Mouse (Mus musculus): ENCODE data around the gene Gm21885. TPM values are rescaled to one million over a fixed set of nuclear protein-coding genes. Genes with fewer than 3 reads are reported as not detected.
"Not testable (repeated sequence)": the region's sequence is repeated elsewhere in the genome, so short reads cannot be mapped to it uniquely, and the experiment has no call there.

Gm21885 gene
- polyA plus RNA-seq, 1 experiment from 2014 or later = 0.34 TPM

DNA sequence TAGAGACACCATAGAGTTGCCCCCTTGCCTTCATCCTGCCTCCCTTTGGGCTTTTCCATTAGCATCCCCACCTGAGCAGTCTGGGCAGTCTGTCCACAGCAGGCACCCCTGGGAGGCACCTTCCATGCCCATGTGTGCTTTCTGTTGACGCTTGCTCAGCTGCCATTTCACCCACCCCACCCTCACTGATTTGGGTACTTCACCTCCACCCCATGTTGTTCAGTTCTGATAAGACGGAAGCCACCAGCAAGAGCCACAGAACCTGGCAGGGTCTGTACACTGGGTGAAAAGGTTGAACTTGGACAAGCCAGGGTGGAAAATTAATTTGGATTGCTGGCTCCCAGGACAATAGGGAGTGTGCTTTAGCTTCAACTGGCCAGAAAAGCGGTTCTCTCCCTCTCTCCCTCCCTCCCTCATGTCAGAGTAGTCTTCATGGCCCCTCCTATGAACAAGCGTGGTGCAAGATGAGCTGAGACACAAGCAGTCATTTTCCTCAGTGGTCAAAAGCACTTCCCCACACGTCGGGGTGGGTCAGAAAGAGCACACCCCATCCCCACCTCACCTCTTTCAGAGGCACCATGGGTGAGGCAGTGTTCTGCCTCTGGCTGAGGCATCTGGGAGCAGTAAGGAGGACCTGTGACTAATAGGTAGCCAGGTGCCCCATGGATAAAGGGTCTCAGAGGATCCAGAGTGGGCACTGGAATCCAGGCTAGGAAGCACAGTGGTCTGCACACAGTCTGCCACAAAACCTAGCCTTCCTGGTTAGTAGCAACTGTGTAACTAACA is 19.9 kb upstream of the Gm21885 start:
- Histone ChIP-seq H3K4me1 (ENCODE audit: control insufficient read depth, insufficient read depth, low read length) (no peaks in the 10 kb centered on the region; the same call in 1 of the 2 replicates), H3K4me3 (ENCODE audit: low read depth, low read length) (no peak overlapping the region), H3K9me3 (ENCODE audit: control insufficient read depth, low read length) (no peaks in the 10 kb centered on the region), H3K27me3 (ENCODE audit: control insufficient read depth, insufficient read depth, low read length) (no peaks in the 10 kb centered on the region), H3K27ac (ENCODE audit: low read depth, low read length) (no peak overlapping the region), H3K4me2 (no peak overlapping the region), H3K9ac (ENCODE audit: low read length) (no peak overlapping the region), H3K36me3 (ENCODE audit: control insufficient read depth, insufficient read depth, low read length) (no peaks in the 10 kb centered on the region)
- ATAC-seq (ENCODE audit: low FRiP score) (no peak), DNase-seq (ENCODE audit: low spot score, missing footprints) (no peak)
- 74% methylated on average over 6 of the region's 6 CpGs for WGBS

DNA sequence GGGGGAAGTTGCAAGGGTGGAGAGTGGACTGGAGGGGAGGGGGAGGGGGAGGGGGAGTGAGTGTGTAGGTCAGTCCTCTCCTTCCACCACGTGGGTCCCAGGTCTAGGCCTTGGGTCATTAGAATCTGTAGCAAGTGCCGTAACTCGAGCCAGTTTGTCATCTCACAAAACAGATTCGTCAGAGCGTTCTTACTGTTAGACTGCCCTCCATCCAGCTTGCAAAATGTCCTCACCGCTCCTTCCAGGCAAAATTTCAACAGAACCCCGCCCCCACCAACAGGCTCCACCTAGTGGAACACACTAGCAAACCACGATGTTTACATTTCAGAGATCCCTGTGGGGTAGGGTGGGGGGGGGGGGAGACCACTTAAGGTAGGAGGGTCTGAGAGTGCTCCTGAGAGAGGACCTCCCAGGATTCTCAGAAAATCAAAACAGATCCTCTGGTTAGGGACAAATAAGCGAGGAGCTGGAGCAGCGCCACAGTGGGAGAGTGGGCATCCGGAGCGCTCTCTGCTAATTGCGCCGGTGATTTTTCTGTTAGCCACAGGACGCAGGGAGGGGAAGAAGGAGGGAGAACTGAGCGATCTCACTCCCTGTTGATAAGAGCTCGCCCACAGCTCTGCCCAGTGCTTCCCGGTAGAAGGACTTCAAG is 16.4 kb upstream of the Gm21885 start:
- Histone ChIP-seq H3K36me3 (ENCODE audit: control insufficient read depth, insufficient read depth, low read length) (no peaks in the 10 kb centered on the region), H3K4me3 (ENCODE audit: low read depth, low read length) (peak overlapping the region; percentile 24; the same call in 1 of the 2 replicates), H3K9ac (ENCODE audit: low read length) (peak overlapping the region; percentile 40), H3K4me1 (ENCODE audit: control insufficient read depth, insufficient read depth, low read length) (no peaks in the 10 kb centered on the region; the same call in 1 of the 2 replicates), H3K4me2 (peak overlapping the region; percentile 54), H3K27me3 (ENCODE audit: control insufficient read depth, insufficient read depth, low read length) (no peaks in the 10 kb centered on the region), H3K27ac (ENCODE audit: low read depth, low read length) (no peak overlapping the region), H3K9me3 (ENCODE audit: control insufficient read depth, low read length) (no peaks in the 10 kb centered on the region)
- 3% methylated on average over 18 of the region's 18 CpGs for WGBS
- peak; percentile 95 for DNase-seq (ENCODE audit: low spot score, missing footprints)
- ATAC-seq (ENCODE audit: low FRiP score) = peak; percentile 76

- not testable (repeated sequence) for H3K27ac ChIP-seq (ENCODE audit: low read depth, low read length); DNase-seq (ENCODE audit: low spot score, missing footprints); H3K4me1 ChIP-seq (ENCODE audit: control insufficient read depth, insufficient read depth, low read length); H3K9me3 ChIP-seq (ENCODE audit: control insufficient read depth, low read length); H3K4me2 ChIP-seq; H3K36me3 ChIP-seq (ENCODE audit: control insufficient read depth, insufficient read depth, low read length); H3K9ac ChIP-seq (ENCODE audit: low read length); H3K4me3 ChIP-seq (ENCODE audit: low read depth, low read length); H3K27me3 ChIP-seq (ENCODE audit: control insufficient read depth, insufficient read depth, low read length); ATAC-seq (ENCODE audit: low FRiP score)
- WGBS = 86% methylated on average over 3 of the region's 3 CpGs
Observed at GRCm38 (mm10) chr11:94266155-94266554, 15.5 kb upstream of the Gm21885 start.

DNA sequence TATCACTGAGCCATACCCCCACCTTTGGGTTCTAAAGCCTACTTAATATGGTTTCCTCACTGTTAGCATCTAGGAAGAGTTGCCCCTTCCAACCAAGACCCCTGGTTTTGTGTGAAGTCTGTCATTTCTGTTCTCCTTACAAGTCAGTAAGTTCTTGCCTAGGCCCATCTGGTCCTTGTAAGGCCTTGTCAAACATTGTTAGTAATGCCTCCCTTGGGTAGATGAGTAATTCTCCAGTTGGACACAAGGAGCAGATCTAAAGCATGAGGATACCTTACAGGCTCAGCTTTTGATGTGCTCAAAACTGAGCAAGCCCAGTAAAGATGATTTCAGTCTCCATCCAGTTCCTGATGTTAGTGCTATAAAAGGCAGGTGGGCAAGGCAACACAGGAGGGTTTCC is 12.9 kb upstream of the Gm21885 start:
- Histone ChIP-seq H3K9ac (ENCODE audit: low read length) (no peak overlapping the region), H3K4me3 (ENCODE audit: low read depth, low read length) (no peak overlapping the region), H3K27me3 (ENCODE audit: control insufficient read depth, insufficient read depth, low read length) (no peaks in the 10 kb centered on the region), H3K4me2 (no peak overlapping the region), H3K36me3 (ENCODE audit: control insufficient read depth, insufficient read depth, low read length) (no peaks in the 10 kb centered on the region), H3K9me3 (ENCODE audit: control insufficient read depth, low read length) (no peaks in the 10 kb centered on the region), H3K4me1 (ENCODE audit: control insufficient read depth, insufficient read depth, low read length) (peaks cover 2% of the 10 kb centered on the region; the same call in 1 of the 2 replicates), H3K27ac (ENCODE audit: low read depth, low read length) (no peak overlapping the region)
- no peak for ATAC-seq (ENCODE audit: low FRiP score)
- DNase-seq (ENCODE audit: low spot score, missing footprints) = no peak

- ATAC-seq (ENCODE audit: low FRiP score) = no peak
- no peak for DNase-seq (ENCODE audit: low spot score, missing footprints)
- no peak overlapping the region for H3K27ac ChIP-seq (ENCODE audit: low read depth, low read length)
- H3K9ac ChIP-seq (ENCODE audit: low read length) = no peak overlapping the region
- no peak overlapping the region for H3K4me2 ChIP-seq
- no peak overlapping the region for H3K4me3 ChIP-seq (ENCODE audit: low read depth, low read length)
- peaks cover 2% of the 10 kb centered on the region; the same call in 1 of the 2 replicates for H3K4me1 ChIP-seq (ENCODE audit: control insufficient read depth, insufficient read depth, low read length)
- H3K27me3 ChIP-seq (ENCODE audit: control insufficient read depth, insufficient read depth, low read length) = no peaks in the 10 kb centered on the region
- no peaks in the 10 kb centered on the region for H3K9me3 ChIP-seq (ENCODE audit: control insufficient read depth, low read length)
- 92% methylated on average over 7 of the region's 7 CpGs for WGBS
- no peaks in the 10 kb centered on the region for H3K36me3 ChIP-seq (ENCODE audit: control insufficient read depth, insufficient read depth, low read length)
Observed at GRCm38 (mm10) chr11:94269906-94270305, 11.8 kb upstream of the Gm21885 start.

- H3K4me3 ChIP-seq (ENCODE audit: low read depth, low read length) = no peak overlapping the region
- ATAC-seq (ENCODE audit: low FRiP score) (no peak), DNase-seq (ENCODE audit: low spot score, missing footprints) (no peak)
- H3K4me1 ChIP-seq (ENCODE audit: control insufficient read depth, insufficient read depth, low read length) = peaks cover 2% of the 10 kb centered on the region; the same call in 1 of the 2 replicates
- no peak overlapping the region for H3K9ac ChIP-seq (ENCODE audit: low read length)
- no peaks in the 10 kb centered on the region for H3K36me3 ChIP-seq (ENCODE audit: control insufficient read depth, insufficient read depth, low read length)
- no peak overlapping the region for H3K27ac ChIP-seq (ENCODE audit: low read depth, low read length)
- no peaks in the 10 kb centered on the region for H3K9me3 ChIP-seq (ENCODE audit: control insufficient read depth, low read length)
- H3K4me2 ChIP-seq = no peak overlapping the region
- no peaks in the 10 kb centered on the region for H3K27me3 ChIP-seq (ENCODE audit: control insufficient read depth, insufficient read depth, low read length)
- 91% methylated on average over 2 of the region's 2 CpGs for WGBS
Observed at GRCm38 (mm10) chr11:94271015-94271414, 10.7 kb upstream of the Gm21885 start.

DNA sequence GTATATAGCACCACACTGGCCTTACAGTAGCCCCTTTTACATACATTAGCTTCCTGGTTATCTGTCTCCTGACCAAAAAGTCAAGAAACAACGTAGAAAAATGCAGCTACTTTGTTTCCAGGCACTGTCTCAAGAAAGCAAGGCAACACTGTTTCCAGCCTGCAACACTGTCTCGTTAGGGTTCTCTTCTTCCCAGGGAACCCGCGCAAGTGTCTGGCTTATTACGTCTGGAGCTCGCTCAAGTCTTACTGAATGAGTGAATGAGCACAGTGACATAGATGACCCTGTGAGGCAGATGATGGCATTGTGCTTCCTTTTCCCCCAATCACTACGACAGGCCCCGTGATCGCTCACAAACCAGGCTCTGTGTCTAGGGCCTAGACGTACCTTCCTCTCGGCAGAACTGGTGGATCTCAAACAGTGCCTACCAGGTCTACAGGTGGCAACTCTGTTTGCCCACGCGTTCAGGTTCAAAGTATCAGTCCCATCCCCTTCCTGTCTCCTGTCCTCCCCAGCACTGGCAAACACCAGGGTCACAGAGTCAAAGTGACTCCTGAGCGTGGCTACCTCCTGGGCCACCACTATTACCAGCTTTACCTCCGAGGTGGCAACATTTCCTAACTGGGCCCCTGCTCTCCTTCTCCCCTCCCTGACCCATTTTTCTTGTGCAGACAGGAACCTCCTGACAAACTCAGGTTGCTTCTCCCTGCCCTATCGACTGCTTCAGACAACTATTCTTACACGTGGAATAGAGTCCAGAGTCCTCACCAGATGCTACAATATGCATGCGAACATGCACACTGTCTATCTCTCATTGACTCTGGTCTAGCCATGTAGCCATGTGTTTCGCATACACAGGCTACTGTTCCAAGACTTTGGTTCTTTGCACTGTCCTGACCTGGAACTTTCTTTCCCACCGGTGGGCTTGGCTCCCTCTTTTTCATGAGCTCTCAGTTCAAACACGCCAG is 8.4 kb upstream of the Gm21885 start:
- no peak for ATAC-seq (ENCODE audit: low FRiP score)
- Histone ChIP-seq H3K27me3 (ENCODE audit: control insufficient read depth, insufficient read depth, low read length) (no peaks in the 10 kb centered on the region), H3K9ac (ENCODE audit: low read length) (no peak overlapping the region), H3K36me3 (ENCODE audit: control insufficient read depth, insufficient read depth, low read length) (no peaks in the 10 kb centered on the region), H3K4me2 (no peak overlapping the region), H3K4me1 (ENCODE audit: control insufficient read depth, insufficient read depth, low read length) (peaks cover 2% of the 10 kb centered on the region), H3K27ac (ENCODE audit: low read depth, low read length) (no peak overlapping the region), H3K4me3 (ENCODE audit: low read depth, low read length) (no peak overlapping the region), H3K9me3 (ENCODE audit: control insufficient read depth, low read length) (no peaks in the 10 kb centered on the region)
- WGBS = 92% methylated on average over 21 of the region's 21 CpGs
- DNase-seq (ENCODE audit: low spot score, missing footprints) = no peak

- H3K4me2 ChIP-seq = no peak overlapping the region
- no peak overlapping the region for H3K27ac ChIP-seq (ENCODE audit: low read depth, low read length)
- no peaks in the 10 kb centered on the region for H3K36me3 ChIP-seq (ENCODE audit: control insufficient read depth, insufficient read depth, low read length)
- 93% methylated on average over 10 of the region's 10 CpGs for WGBS
- H3K9me3 ChIP-seq (ENCODE audit: control insufficient read depth, low read length) = no peaks in the 10 kb centered on the region
- ATAC-seq (ENCODE audit: low FRiP score) (no peak), DNase-seq (ENCODE audit: low spot score, missing footprints) (no peak)
- no peaks in the 10 kb centered on the region for H3K27me3 ChIP-seq (ENCODE audit: control insufficient read depth, insufficient read depth, low read length)
- H3K4me3 ChIP-seq (ENCODE audit: low read depth, low read length) = no peak overlapping the region
- H3K4me1 ChIP-seq (ENCODE audit: control insufficient read depth, insufficient read depth, low read length) = peaks cover 2% of the 10 kb centered on the region
- no peak overlapping the region for H3K9ac ChIP-seq (ENCODE audit: low read length)
Observed at GRCm38 (mm10) chr11:94274206-94274867, 7.3 kb upstream of the Gm21885 start.

Data from midbrain, embryonic 11.5 days (tissue).